Mouse (Mus musculus): ENCODE measurements at regions not wholly inside any gene's neighbourhood (a gene's known extent, or its start where the extent isn't known, plus 50 kb on each side); places are given as distances from the start of the nearest gene placed in this dataset.

DNA sequence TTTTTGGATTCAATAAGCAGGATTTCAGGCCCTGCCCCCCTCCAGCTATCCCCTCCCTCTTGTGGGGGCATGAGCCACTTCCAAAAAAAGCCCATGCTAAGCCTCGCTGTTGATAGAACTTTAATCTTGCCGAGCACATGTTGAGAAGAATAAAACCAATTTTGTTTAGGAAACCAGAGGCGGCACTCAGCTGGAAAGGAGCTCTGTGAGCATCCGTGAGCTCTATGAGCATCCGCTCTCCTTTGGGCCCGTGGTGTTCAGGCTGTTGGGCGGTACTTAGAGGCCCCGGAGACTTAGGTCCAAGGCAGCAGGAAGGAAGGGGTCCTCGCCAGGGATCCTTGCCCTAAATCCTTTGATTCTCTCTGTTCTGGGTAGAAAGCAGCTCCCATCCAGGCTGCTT is 117.0 kb downstream of the Tle3 start:
- DNase-seq = no peak

DNA sequence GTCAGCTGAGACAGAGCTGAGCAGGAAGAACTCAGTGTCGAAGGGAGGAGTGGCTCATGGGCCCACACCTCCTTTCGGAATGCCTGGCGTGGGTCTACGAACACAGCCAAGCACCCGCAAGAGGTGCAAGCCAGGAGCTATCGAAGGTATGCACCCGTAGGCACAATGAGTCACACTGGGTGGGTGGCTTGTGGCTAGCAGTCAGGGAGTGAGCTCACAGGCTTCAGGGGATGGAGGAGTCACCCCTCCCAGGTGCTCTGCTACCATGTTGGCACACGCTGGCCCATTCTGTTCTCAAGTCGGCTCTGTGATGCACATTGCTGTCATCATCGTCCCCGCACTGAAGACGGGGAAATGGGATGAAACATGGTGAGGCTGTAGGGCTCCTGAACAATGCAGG is 115.7 kb downstream of the Tle3 start:
- DNase-seq = no peak

DNA sequence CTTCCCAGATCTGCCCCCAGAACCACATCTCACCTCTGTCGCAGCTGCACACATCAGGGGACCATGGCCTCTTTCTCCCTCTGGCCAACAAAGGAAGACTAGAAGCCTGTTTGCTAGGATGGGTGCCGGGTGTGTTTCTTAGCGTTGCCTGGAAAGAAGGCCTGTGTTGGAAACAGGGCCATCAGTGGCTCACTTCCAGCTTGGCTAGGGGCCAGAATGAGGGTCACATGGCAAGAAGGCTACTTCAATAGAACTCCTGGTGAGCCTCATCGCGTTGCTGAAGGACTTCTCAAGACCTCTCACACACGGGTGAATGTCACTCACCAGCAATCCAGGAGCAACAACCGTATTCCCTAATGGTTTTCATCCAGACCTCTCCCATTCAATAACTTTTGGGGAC is 115.0 kb downstream of the Tle3 start:
- no peak for DNase-seq

DNA sequence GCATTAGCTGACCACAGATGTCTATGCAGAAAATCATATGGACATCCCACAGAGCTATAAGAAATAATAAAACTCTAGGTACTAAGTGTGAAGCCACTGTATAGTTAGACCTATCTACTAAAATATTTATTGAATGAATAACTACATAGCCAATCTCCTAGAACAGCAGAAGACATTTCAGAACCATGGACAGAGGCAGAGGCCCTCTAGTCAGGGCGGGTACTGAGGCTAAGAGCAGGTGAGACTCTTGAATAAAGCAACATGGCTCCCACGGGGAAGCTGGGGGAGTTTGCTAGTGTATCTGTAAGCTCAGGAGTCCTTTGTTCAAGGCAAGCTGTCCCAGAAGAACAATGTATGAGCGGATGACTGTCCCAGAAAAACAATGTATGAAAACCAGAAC is 112.2 kb downstream of the Tle3 start:
- no peak for DNase-seq

DNA sequence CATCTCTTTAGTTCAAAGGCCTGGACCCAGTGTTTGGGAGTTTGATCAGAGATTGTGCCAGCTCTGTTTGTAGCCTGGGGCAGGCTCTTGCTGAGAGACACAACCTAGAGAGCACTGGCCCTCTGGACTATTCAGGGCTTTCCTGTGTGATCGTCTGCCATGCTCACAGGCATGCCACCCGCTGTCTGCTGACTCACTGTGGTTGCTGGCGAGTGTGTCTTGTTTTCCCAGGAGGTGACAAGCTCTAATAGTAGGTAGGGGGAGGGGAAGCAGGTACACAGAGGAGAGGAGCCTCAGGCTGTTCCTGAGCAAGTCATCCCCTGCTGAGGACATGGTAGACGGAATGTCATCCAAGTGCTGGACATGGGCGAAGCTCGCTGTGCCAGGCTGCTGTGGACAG is 107.5 kb downstream of the Tle3 start:
- DNase-seq = peak; percentile 31 to 32

DNA sequence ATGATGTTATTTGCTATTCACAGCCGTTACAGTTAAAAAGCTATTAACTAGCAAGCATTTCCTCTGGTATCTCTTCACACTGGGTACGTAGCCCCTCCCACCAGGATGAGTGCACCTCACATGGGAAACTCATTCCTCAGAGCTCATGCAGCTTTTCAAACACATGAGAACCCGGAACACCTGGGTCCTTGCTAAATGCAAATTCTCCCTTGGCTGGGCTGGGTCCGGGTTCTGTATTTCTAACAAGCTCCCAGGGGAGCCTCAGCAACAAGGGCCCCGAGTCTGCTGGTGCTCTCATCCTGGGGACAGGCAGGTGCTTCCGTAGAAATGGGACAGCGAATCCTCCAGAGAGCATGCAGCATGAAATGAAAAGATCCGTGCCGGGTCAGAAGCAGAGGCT is 106.7 kb downstream of the Tle3 start:
- DNase-seq = no peak

DNA sequence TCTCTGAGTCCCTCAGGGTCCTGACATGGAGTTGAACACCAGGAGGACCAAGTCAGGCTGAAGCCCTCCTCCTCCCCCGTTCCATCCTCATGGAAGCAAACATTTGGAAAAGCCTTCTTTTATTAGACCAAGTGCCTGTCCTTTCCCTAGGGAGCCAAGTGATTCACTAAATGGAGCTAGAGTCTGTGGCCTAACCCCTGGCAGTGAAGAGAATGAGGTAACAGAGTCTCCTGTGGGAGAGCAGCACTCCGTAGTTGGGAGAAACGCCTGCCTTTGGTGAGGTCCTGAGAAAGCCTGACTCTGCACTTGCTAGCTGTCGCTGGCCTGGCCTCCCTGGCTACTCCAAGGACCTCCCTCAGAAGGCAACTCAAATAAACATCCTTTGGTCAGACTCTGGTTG is 104.2 kb downstream of the Tle3 start:
- DNase-seq = no peak

DNA sequence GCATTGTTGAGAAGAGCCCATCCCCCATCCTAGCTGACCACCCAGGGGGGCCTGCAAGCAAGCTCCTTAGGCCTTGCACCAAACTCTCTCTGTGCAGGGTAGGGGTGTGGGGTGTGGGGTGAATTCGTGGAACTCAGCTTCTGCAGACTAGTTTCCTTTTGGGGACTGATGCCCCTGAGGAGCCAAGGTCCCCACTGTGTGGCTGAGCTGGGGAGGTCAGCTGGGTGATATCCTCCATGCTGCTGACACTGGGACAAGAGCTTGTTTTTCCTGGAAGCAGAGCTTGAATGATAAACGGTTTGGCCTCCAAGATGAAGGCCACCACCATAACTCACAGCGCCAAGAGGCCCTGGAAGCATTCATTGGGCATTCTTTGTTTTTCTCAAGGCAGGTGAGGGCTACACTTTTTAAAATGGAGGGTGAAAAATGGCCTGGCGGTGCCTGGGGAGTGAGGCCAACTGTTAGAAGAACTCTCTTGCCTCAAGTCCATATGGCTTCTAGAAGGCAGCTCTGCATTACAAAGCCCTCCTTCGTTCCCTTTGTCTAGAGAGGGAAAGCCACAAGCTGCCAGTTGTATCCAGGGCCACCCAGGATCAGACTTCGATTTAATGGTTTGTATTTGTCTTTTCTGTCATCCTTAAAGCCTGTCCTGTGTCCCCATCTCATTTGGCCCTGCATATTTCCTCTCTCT is 98.8 kb downstream of the Tle3 start:
- DNase-seq = no peak

DNA sequence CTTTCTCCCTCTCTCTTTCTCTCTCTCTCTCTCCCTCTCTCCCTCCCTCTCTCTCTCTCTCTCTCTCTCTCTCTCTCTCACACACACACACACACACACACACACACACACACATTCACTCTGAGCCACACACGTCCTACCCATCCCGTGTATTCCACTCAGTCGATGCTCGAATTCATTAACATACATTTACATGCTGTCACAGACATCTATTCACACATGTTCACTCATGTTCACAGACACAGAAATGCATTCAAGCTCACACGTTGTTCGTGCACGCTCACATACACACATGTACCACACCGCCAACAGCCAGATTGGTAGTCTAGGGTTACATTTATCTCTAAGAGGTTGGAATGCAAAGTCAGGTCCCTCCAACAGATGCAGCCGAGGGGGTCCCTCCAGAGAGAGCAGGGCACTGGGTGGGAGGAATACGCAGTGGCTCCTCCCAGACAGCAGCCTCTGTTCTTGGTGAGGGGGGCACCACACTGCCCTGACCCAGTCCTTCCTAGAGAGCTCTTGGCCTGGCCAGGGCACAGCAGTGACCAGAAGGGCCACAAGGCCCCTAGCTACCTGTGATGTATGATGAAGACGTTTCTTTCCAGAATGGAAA is 96.8 kb downstream of the Tle3 start:
- DNase-seq = no peak

DNA sequence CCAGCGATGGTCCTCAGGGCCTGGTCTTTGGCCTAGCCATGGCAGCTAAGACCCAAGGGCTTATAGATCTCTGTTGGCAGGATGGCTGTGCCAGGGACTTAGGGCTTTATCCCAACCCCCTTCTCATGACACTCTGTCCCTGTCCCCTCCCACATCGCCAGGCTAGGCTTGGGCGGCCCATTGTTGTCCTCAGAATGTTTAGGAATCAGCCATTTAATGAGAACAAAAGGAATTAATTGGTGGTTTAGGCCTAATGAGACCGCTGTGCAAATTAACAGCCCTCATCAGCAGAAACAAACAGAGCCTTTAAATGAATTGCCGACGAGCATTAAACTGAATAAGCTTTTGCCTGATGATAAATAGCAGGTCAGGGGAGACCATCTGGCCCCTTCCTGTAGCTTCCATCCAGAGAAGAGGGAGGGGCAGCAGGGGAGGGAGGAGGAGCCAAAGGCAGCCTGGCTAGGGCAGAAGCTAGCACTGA is 96.2 kb downstream of the Tle3 start:
- no peak for DNase-seq

All from cerebellum, adult 18-20 months (tissue).